Mouse (Mus musculus): ENCODE results near the gene Mcub. TPM values are rescaled to one million over a fixed set of nuclear protein-coding genes. Genes with fewer than 3 reads are reported as not detected.

The Mcub gene
- polyA plus RNA-seq (2021; fragmentation: Nextera tagmentation), result 3.7 and 4.3 TPM in 2 replicates
- long read RNA-seq, experiment 1, transcript Mcub-201 (8 exons, 1,318 nt), result major isoform, 11 of 12 reads
- long read RNA-seq, experiment 1, partial matches to known transcripts, result 0 of 12 reads
- long read RNA-seq, experiment 1, other reads (novel, unspliced or antisense), result 1 of 12 reads
- long read RNA-seq, experiment 2, partial matches to known transcripts, result 1 of 5 reads
- long read RNA-seq, experiment 2, other reads (novel, unspliced or antisense), result 2 of 5 reads

DNA sequence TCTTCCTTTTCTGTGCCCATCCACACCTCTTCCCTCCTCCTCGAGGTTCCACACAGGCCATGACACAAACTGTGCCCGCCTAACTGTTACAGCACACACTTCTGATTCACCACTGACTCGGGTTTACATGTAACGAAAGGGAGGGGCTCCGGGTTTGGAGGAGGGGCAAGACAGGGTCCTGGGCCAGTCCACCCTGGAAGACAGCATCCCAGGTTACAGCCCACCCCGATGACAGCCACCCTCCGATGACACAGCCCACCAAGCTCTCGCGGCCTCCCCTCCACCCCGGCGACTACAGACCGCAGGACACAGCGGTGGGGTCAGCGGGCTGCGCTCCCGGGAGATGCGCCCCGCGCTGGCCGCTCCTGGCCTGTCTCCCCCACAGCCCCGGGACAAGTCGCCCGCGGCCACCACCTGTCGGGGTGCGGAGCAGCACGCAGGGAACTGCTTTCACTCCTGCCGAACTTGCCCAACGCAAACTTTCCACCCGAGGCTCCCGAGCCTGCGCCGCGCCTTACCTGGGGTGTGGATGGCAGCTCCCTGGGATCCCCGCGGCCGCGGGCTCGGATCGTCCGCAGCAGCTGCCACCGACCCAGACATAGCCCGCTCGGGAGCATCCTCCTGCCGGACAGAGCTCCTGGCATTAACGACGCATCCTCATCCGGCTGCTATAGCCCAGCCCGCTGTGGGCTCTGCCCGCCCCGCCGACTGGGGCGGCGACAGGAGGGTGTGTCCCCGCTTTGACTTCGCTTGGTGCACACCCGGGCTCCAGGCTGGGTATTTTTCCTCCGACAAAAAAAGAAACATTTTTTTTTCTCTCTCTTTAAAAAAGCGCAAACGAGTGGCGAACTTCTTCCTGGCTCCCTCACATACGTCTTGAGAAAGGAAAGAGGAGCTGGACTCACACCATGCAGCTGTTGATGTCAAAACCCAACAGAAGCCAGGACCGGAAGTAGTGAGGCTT lies at the start of gene Mcub:
Mcub (minus strand) TSS at position 775 of the 964 bp plus-strand sequence.

DNA sequence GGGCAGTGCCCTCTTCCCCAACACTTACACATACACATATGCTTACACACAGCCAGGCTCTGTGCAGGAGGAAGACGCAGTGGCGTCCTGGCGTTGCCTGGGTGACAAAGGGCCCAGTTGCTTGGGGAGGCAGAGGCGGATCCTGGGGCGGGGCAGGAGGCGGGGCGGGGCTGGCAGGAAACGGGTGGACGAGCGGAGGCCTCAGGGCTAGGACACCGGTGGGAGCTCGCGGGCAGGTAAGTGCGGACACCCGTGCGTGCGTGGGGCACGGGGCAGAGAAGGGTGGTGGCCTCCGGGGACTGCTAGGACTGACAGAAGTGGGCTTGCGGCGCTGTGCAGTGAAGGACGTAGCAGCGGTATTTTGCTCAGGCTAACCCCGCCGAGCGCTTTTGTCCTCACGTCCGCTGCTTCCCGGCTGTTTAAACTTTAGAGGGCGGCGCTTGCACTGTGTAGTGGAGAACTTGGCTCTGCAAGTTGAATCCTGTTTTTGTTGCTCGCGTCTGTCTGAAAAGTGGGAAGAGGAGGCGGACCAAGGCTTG lies 68.7 kb downstream of the Mcub start, which contains the start of gene Casp6:
Casp6 (plus strand) TSS at position 155 of the 539 bp plus-strand sequence.

DNA sequence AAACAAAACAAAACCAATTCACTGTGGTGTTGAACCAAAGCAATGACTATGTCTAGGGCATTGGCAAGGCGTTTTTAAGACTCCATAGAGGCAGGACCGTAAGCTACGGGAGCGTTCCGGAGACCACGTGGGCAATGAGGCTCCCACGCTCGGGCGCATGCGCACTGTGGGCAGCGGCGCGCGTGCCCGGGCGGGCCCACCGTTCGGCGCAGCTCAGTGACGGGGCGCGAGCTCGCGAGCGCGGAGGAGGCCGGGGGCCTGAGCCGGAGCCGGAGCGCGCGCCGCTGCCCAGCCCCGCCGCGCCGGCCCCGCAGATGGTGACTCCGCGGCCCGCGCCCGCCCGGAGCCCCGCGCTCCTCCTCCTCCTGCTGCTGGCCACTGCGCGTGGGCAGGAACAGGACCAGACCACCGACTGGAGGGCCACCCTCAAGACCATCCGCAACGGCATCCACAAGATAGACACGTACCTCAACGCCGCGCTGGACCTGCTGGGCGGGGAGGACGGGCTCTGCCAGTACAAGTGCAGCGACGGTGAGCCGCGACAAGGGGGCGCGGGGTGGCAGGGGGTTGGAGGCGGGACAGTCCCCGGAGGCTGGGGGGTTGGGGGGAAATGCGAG lies 91.5 kb downstream of the Mcub start, which contains the start of gene Pla2g12a:
Pla2g12a (plus strand) TSS at position 202 of the 617 bp plus-strand sequence.

Other genes starting within 250 kb of the Mcub start
- gene Egf, start 214.9 kb downstream of the Mcub start, polyA plus RNA-seq (2021; fragmentation: Nextera tagmentation), result 0.32 and 0.43 TPM in 2 replicates
- not detected in 2 replicates for gene Lrit3, start 166.2 kb downstream of the Mcub start, polyA plus RNA-seq (2021; fragmentation: Nextera tagmentation)
- gene Rrh, start 147.6 kb downstream of the Mcub start, polyA plus RNA-seq (2021; fragmentation: Nextera tagmentation), result not detected in 2 replicates
- gene Gar1, start 138.8 kb downstream of the Mcub start, polyA plus RNA-seq (2021; fragmentation: Nextera tagmentation), result 6.9 and 15.4 TPM in 2 replicates
- not detected in 2 replicates for gene Cfi, start 134.3 kb downstream of the Mcub start, polyA plus RNA-seq (2021; fragmentation: Nextera tagmentation)
- gene Pla2g12a, start 91.6 kb downstream of the Mcub start, polyA plus RNA-seq (2021; fragmentation: Nextera tagmentation), result 10.7 and 43.3 TPM in 2 replicates
- gene Casp6, start 68.8 kb downstream of the Mcub start, polyA plus RNA-seq (2021; fragmentation: Nextera tagmentation), result 6.3 and 7.0 TPM in 2 replicates
- gene Sec24b, start 91.3 kb upstream of the Mcub start, polyA plus RNA-seq (2021; fragmentation: Nextera tagmentation), result 18.0 and 32.0 TPM in 2 replicates
- gene Col25a1, start 161.3 kb upstream of the Mcub start, polyA plus RNA-seq (2021; fragmentation: Nextera tagmentation), result 1.8 and 2.6 TPM in 2 replicates

Measured in left cerebral cortex, adult 6 months (tissue).